ENCODE assay signal across 8 mouse cellular contexts in genomic region chr15:100600696-100601272, GRCm38 (mm10). TPM values are rescaled to one million over a fixed set of nuclear protein-coding genes. Genes with fewer than 3 reads are reported as not detected.
DNase-seq lines count a peak whose midpoint lies in the region; ATAC-seq and TF ChIP-seq lines count a peak whose summit lies in the region.

No protein-coding gene starts in this region.

- no peak for ATAC-seq in heart, embryonic 11.5 days (replicated peaks; ENCODE audit: insufficient number of reproducible peaks, low FRiP score, low TSS enrichment)
- no peak for ATAC-seq in hindbrain, embryonic 16.5 days
- no peak for ATAC-seq in midbrain, embryonic 11.5 days (ENCODE audit: low FRiP score)

- TF ChIP-seq CTCF in cortical plate, adult 2 months (IDR thresholded peaks at IDR 0.05; ENCODE audit: extremely low read depth, insufficient read depth, low read length), result no peak

- H3K4me3 ChIP-seq in heart, embryonic 11.5 days (ENCODE audit: low read depth, low read length), result peak overlapping the region; percentile 76; the same call in 1 of the 2 replicates
- H3K4me3 ChIP-seq in cortical plate, adult 2 months (ENCODE audit: insufficient read depth, low read length), result peak overlapping the region; percentile 99; the same call in 1 of the 2 replicates
- H3K4me3 ChIP-seq in hindbrain, embryonic 16.5 days (ENCODE audit: low read length), result no peak overlapping the region
- 0 out of 2 replicates have a peak overlapping the region, but pooled peaks have one; percentile 81 for H3K4me3 ChIP-seq in midbrain, embryonic 11.5 days (ENCODE audit: low read depth, low read length)

- H3K27ac ChIP-seq in heart, embryonic 11.5 days (ENCODE audit: low read depth, low read length), result no peak overlapping the region
- H3K27ac ChIP-seq in cortical plate, adult 2 months (ENCODE audit: insufficient read depth, low read length), result no peak overlapping the region
- no peak overlapping the region for H3K27ac ChIP-seq in hindbrain, embryonic 16.5 days (ENCODE audit: low read depth, low read length)
- no peak overlapping the region for H3K27ac ChIP-seq in midbrain, embryonic 11.5 days (ENCODE audit: low read depth, low read length)

- H3K36me3 ChIP-seq in heart, embryonic 11.5 days (ENCODE audit: control insufficient read depth, insufficient read depth, low read length), result no peaks in the 10 kb centered on the region
- no peaks in the 10 kb centered on the region for H3K36me3 ChIP-seq in hindbrain, embryonic 16.5 days (ENCODE audit: control insufficient read depth, insufficient read depth, low read length)
- no peaks in the 10 kb centered on the region for H3K36me3 ChIP-seq in midbrain, embryonic 11.5 days (ENCODE audit: control insufficient read depth, insufficient read depth, low read length)

- H3K4me2 ChIP-seq in heart, embryonic 11.5 days, result peak overlapping the region; percentile 98
- peak overlapping the region; percentile 95 for H3K4me2 ChIP-seq in hindbrain, embryonic 16.5 days (ENCODE audit: low read length)
- H3K4me2 ChIP-seq in midbrain, embryonic 11.5 days, result peak overlapping the region; percentile 94

- H3K4me1 ChIP-seq in heart, embryonic 11.5 days (ENCODE audit: control insufficient read depth, insufficient read depth, low read length), result peaks cover 11% of the 10 kb centered on the region
- H3K4me1 ChIP-seq in cortical plate, adult 2 months (ENCODE audit: control insufficient read depth, insufficient read depth, low read length), result no peaks in the 10 kb centered on the region
- peaks cover 13% of the 10 kb centered on the region for H3K4me1 ChIP-seq in hindbrain, embryonic 16.5 days (ENCODE audit: control insufficient read depth, insufficient read depth, low read depth, low read length)
- peaks cover 19% of the 10 kb centered on the region for H3K4me1 ChIP-seq in midbrain, embryonic 11.5 days (ENCODE audit: control insufficient read depth, insufficient read depth, low read length)

- H3K9ac ChIP-seq in heart, embryonic 11.5 days (ENCODE audit: low read depth, low read length), result no peak overlapping the region
- H3K9ac ChIP-seq in hindbrain, embryonic 16.5 days (ENCODE audit: low read depth, low read length), result no peak overlapping the region; the same call in 1 of the 2 replicates
- no peak overlapping the region for H3K9ac ChIP-seq in midbrain, embryonic 11.5 days (ENCODE audit: low read length)

- intact Hi-C loops in heart, postnatal 36 days (cut with DNase I), result no loop called here

- peaks cover 36% of the 10 kb centered on the region for H3K27me3 ChIP-seq in heart, embryonic 11.5 days (ENCODE audit: control insufficient read depth, insufficient read depth, low read length)
- H3K27me3 ChIP-seq in hindbrain, embryonic 16.5 days (replicated peaks; ENCODE audit: control insufficient read depth, insufficient read depth, low read length), result 0 out of 2 replicates have a peak, but pooled peaks cover 2% of the 10 kb centered on the region
- peaks cover 15% of the 10 kb centered on the region for H3K27me3 ChIP-seq in midbrain, embryonic 11.5 days (ENCODE audit: control insufficient read depth, insufficient read depth, low read length)

- H3K9me3 ChIP-seq in heart, embryonic 11.5 days (replicated peaks; ENCODE audit: control insufficient read depth, low read length), result no peaks in the 10 kb centered on the region
- H3K9me3 ChIP-seq in hindbrain, embryonic 16.5 days (ENCODE audit: control insufficient read depth, low read length), result no peaks in the 10 kb centered on the region
- no peaks in the 10 kb centered on the region for H3K9me3 ChIP-seq in midbrain, embryonic 11.5 days (ENCODE audit: control insufficient read depth, low read length)

- TF ChIP-seq POLR2A in cortical plate, adult 2 months (IDR thresholded peaks at IDR 0.05; ENCODE audit: extremely low read depth, insufficient read depth, low read length), result no peak

- no peak for DNase-seq in heart, postnatal 36 days
- peak; percentile 90 for DNase-seq in midbrain, embryonic 11.5 days (ENCODE audit: low spot score, missing footprints)
- no peak for DNase-seq in layer of hippocampus, adult 9-10 months (ENCODE audit: low spot score)
- no peak for DNase-seq in cerebellum, postnatal 14 days
- no peak for DNase-seq in urinary bladder, postnatal 14 days (ENCODE audit: low spot score)

- 11% methylated on average over 21 of the region's 21 CpGs for WGBS in heart, embryonic 11.5 days (ENCODE audit: insufficient replicate concordance)
- 19% methylated on average over 21 of the region's 21 CpGs for WGBS in hindbrain, embryonic 16.5 days
- 12% methylated on average over 21 of the region's 21 CpGs for WGBS in midbrain, embryonic 11.5 days

RNA-seq across cellular contexts. Expression of gene Pou6f1, which starts 1.0 kb away (rescaled TPM):
- polyA plus RNA-seq in heart, embryonic 11.5 days (2014; fragmentation: Nextera tagmentation; extraction: Ambion mirVana), result 2.3 and 3.1 TPM in 2 replicates
- 10 to 100 TPM; 10.8 to 13.3 TPM for total RNA-seq in heart, postnatal 36 days (2021)
- polyA plus RNA-seq in cortical plate, adult 2 months (2012; rRNA removed), result 120 and 132 TPM in 2 replicates
- polyA plus RNA-seq in hindbrain, embryonic 16.5 days (2015; fragmentation: Nextera tagmentation; extraction: Ambion mirVana), result 26.4 and 31.2 TPM in 2 replicates
- 15.0 and 15.6 TPM in 2 replicates for polyA plus RNA-seq in midbrain, embryonic 11.5 days (2014; fragmentation: Nextera tagmentation; extraction: Ambion mirVana)

RNA-seq across cellular contexts. Expression of gene Dazap2, which starts 14.4 kb away (rescaled TPM):
- polyA plus RNA-seq in heart, embryonic 11.5 days (2014; fragmentation: Nextera tagmentation; extraction: Ambion mirVana), result 219 and 233 TPM in 2 replicates
- 100 to 1,000 TPM; 161 to 177 TPM for total RNA-seq in heart, postnatal 36 days (2021)
- polyA plus RNA-seq in cortical plate, adult 2 months (2012; rRNA removed), result 202 and 216 TPM in 2 replicates
- polyA plus RNA-seq in hindbrain, embryonic 16.5 days (2015; fragmentation: Nextera tagmentation; extraction: Ambion mirVana), result 123 and 134 TPM in 2 replicates
- 258 and 272 TPM in 2 replicates for polyA plus RNA-seq in midbrain, embryonic 11.5 days (2014; fragmentation: Nextera tagmentation; extraction: Ambion mirVana)

RNA-seq across cellular contexts. Expression of gene Smagp, which starts 36.0 kb away (rescaled TPM):
- polyA plus RNA-seq in heart, embryonic 11.5 days (2014; fragmentation: Nextera tagmentation; extraction: Ambion mirVana), result 12.2 and 15.3 TPM in 2 replicates
- 10 to 100 TPM; 13.7 to 15.8 TPM for total RNA-seq in heart, postnatal 36 days (2021)
- 4.2 and 4.4 TPM in 2 replicates for polyA plus RNA-seq in cortical plate, adult 2 months (2012; rRNA removed)
- 3.6 and 4.1 TPM in 2 replicates for polyA plus RNA-seq in hindbrain, embryonic 16.5 days (2015; fragmentation: Nextera tagmentation; extraction: Ambion mirVana)
- 3.8 and 3.9 TPM in 2 replicates for polyA plus RNA-seq in midbrain, embryonic 11.5 days (2014; fragmentation: Nextera tagmentation; extraction: Ambion mirVana)

RNA-seq across cellular contexts. Expression of gene Tfcp2, which starts 49.0 kb away (rescaled TPM):
- 15.4 and 18.9 TPM in 2 replicates for polyA plus RNA-seq in heart, embryonic 11.5 days (2014; fragmentation: Nextera tagmentation; extraction: Ambion mirVana)
- 10 to 100 TPM; 11.9 to 13.4 TPM for total RNA-seq in heart, postnatal 36 days (2021)
- 20.2 and 22.6 TPM in 2 replicates for polyA plus RNA-seq in cortical plate, adult 2 months (2012; rRNA removed)
- polyA plus RNA-seq in hindbrain, embryonic 16.5 days (2015; fragmentation: Nextera tagmentation; extraction: Ambion mirVana), result 32.4 and 37.4 TPM in 2 replicates
- polyA plus RNA-seq in midbrain, embryonic 11.5 days (2014; fragmentation: Nextera tagmentation; extraction: Ambion mirVana), result 27.7 and 29.9 TPM in 2 replicates
